Mouse (Mus musculus): Measurements from ENCODE around the gene Pelp1. TPM values are rescaled to one million over a fixed set of nuclear protein-coding genes. Genes with fewer than 3 reads are reported as not detected.

The Pelp1 gene
- polyA plus RNA-seq (2015; fragmentation: Nextera tagmentation; extraction: Ambion mirVana): 23.0 and 25.1 TPM in 2 replicates

DNA sequence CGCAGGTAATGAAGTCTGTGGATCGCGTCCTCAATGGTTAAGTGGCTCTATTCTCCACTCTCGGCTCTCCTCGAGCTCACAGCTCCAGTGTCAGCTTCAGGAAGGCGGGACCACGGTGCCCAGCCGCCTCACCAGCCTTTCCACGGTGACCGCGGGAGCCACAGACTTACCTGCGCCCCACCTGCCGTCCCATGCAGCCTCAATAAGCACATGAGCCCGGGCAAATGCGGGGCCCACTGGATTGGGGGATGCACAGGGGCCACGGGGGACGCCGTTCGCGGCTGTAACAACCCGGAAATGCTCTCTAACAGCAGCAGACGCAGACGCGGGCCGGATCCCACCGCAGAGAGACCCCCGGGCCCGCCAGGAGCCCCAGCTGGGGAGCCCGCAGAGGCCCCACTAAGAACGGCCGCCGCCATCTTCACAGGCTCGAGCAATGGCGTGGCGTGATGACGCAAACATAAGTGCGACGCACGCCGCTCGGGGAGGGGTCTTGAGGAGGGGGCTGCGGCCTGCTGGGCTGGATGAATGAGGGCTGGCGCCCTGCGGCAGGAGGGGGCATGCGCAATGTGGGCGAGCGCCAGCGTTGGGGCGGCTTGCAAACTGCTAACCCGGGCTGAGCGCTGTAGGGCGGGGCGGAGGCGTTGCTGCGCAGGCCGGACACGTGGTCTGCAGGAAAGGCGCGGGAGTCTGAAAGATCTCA lies at the start of gene Pelp1:
TSS of gene Pelp1 (minus strand) at position 438 of the 703 bp plus-strand sequence.

GRCm38 (mm10) chr11:70458688-70459600 lies 49.1 kb upstream of the Pelp1 start, which contains the start of gene Zmynd15:
TSS of gene Zmynd15 (plus strand) at chr11:70459433.

GRCm38 (mm10) chr11:70451797-70452498 lies 42.1 kb upstream of the Pelp1 start, which contains the start of gene Med11:
TSS of gene Med11 (plus strand) at chr11:70451919.

GRCm38 (mm10) chr11:70432048-70432894 lies 22.4 kb upstream of the Pelp1 start, which contains the start of gene Arrb2:
TSS of gene Arrb2 (plus strand) at chr11:70432635.

DNA sequence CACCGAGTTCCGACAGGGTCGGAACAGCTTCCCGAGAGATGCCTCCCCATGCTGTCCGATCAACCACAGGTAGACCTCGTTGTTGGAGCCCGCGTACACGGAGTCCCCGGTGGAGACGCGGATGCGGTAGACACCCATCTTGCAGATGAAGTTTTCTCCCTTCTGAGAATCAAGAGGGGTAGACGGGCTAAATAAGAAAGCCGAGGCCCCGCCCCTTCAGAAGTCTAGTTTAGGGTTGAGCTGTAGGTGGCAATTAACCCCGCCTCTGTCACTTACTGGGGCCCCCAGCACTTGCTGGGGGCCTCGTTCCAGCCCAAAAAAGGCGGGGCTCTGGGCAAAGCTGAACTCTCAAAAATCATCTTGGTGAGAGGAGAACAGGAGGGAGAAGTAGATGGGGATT lies 58.0 kb downstream of the Pelp1 start, which contains the start of gene Alox15:
TSS of gene Alox15 (minus strand) at position 164 of the 400 bp plus-strand sequence.

Small RNA genes lying within 50 kb of the gene (microRNA-seq; reads per million reads assigned to microRNA genes)
- 1.2 reads per million for gene Mir7115

Other genes starting within 250 kb of the Pelp1 start
- gene Slc16a11, start 197.3 kb downstream of the Pelp1 start, polyA plus RNA-seq (2015; fragmentation: Nextera tagmentation; extraction: Ambion mirVana): 19.5 and 20.3 TPM in 2 replicates
- gene Slc16a13, start 189.0 kb downstream of the Pelp1 start, polyA plus RNA-seq (2015; fragmentation: Nextera tagmentation; extraction: Ambion mirVana): 11.5 and 12.1 TPM in 2 replicates
- 2.9 and 3.3 TPM in 2 replicates for gene Bcl6b, start 180.2 kb downstream of the Pelp1 start, polyA plus RNA-seq (2015; fragmentation: Nextera tagmentation; extraction: Ambion mirVana)
- 149 and 172 TPM in 2 replicates for gene 0610010K14Rik, start 172.1 kb downstream of the Pelp1 start, polyA plus RNA-seq (2015; fragmentation: Nextera tagmentation; extraction: Ambion mirVana)
- 16.0 and 18.3 TPM in 2 replicates for gene Gm21988, start 170.2 kb downstream of the Pelp1 start, polyA plus RNA-seq (2015; fragmentation: Nextera tagmentation; extraction: Ambion mirVana)
- gene Rnasek, start 170.2 kb downstream of the Pelp1 start, polyA plus RNA-seq (2015; fragmentation: Nextera tagmentation; extraction: Ambion mirVana): 645 and 685 TPM in 2 replicates
- gene Alox12, start 154.7 kb downstream of the Pelp1 start, polyA plus RNA-seq (2015; fragmentation: Nextera tagmentation; extraction: Ambion mirVana): 1.4 and 2.3 TPM in 2 replicates
- 0.08 and 0.10 TPM in 2 replicates for gene Alox12e, start 87.4 kb downstream of the Pelp1 start, polyA plus RNA-seq (2015; fragmentation: Nextera tagmentation; extraction: Ambion mirVana)
- 0.13 and 0.18 TPM in 2 replicates for gene Alox15, start 58.0 kb downstream of the Pelp1 start, polyA plus RNA-seq (2015; fragmentation: Nextera tagmentation; extraction: Ambion mirVana)
- 63.1 and 70.4 TPM in 2 replicates for gene Arrb2, start 22.6 kb upstream of the Pelp1 start, polyA plus RNA-seq (2015; fragmentation: Nextera tagmentation; extraction: Ambion mirVana)
- 35.2 and 36.0 TPM in 2 replicates for gene Med11, start 41.9 kb upstream of the Pelp1 start, polyA plus RNA-seq (2015; fragmentation: Nextera tagmentation; extraction: Ambion mirVana)
- gene Zmynd15, start 49.4 kb upstream of the Pelp1 start, polyA plus RNA-seq (2015; fragmentation: Nextera tagmentation; extraction: Ambion mirVana): 0.80 and 1.5 TPM in 2 replicates
- 9.8 and 10.5 TPM in 2 replicates for gene Cxcl16, start 50.0 kb upstream of the Pelp1 start, polyA plus RNA-seq (2015; fragmentation: Nextera tagmentation; extraction: Ambion mirVana)
- 6.2 and 6.9 TPM in 2 replicates for gene Tm4sf5, start 95.2 kb upstream of the Pelp1 start, polyA plus RNA-seq (2015; fragmentation: Nextera tagmentation; extraction: Ambion mirVana)
- 0.48 TPM in 1 of 2 replicates, not detected in the other for gene Vmo1, start 104.6 kb upstream of the Pelp1 start, polyA plus RNA-seq (2015; fragmentation: Nextera tagmentation; extraction: Ambion mirVana)
- gene Gltpd2, start 109.2 kb upstream of the Pelp1 start, polyA plus RNA-seq (2015; fragmentation: Nextera tagmentation; extraction: Ambion mirVana): 0.28 and 0.34 TPM in 2 replicates
- gene Psmb6, start 115.3 kb upstream of the Pelp1 start, polyA plus RNA-seq (2015; fragmentation: Nextera tagmentation; extraction: Ambion mirVana): 779 and 839 TPM in 2 replicates
- not detected in 2 replicates for gene Gm40193, start 122.9 kb upstream of the Pelp1 start, polyA plus RNA-seq (2015; fragmentation: Nextera tagmentation; extraction: Ambion mirVana)
- gene Pld2, start 130.0 kb upstream of the Pelp1 start, polyA plus RNA-seq (2015; fragmentation: Nextera tagmentation; extraction: Ambion mirVana): 20.0 and 21.7 TPM in 2 replicates
- gene Mink1, start 152.8 kb upstream of the Pelp1 start, polyA plus RNA-seq (2015; fragmentation: Nextera tagmentation; extraction: Ambion mirVana): 15.4 and 18.3 TPM in 2 replicates
- gene 4930544D05Rik, start 205.8 kb upstream of the Pelp1 start, polyA plus RNA-seq (2015; fragmentation: Nextera tagmentation; extraction: Ambion mirVana): not detected in 2 replicates
- gene Chrne, start 209.2 kb upstream of the Pelp1 start, polyA plus RNA-seq (2015; fragmentation: Nextera tagmentation; extraction: Ambion mirVana): 0.72 and 0.92 TPM in 2 replicates
- gene Gp1ba, start 229.1 kb upstream of the Pelp1 start, polyA plus RNA-seq (2015; fragmentation: Nextera tagmentation; extraction: Ambion mirVana): 0.22 and 0.27 TPM in 2 replicates
- 86.8 and 91.5 TPM in 2 replicates for gene Rnf167, start 237.2 kb upstream of the Pelp1 start, polyA plus RNA-seq (2015; fragmentation: Nextera tagmentation; extraction: Ambion mirVana)
- gene Slc25a11, start 237.4 kb upstream of the Pelp1 start, polyA plus RNA-seq (2015; fragmentation: Nextera tagmentation; extraction: Ambion mirVana): 162 TPM in 2 replicates
- 622 and 671 TPM in 2 replicates for gene Pfn1, start 244.6 kb upstream of the Pelp1 start, polyA plus RNA-seq (2015; fragmentation: Nextera tagmentation; extraction: Ambion mirVana)
- gene Eno3, start 247.2 kb upstream of the Pelp1 start, polyA plus RNA-seq (2015; fragmentation: Nextera tagmentation; extraction: Ambion mirVana): 9.6 and 10.6 TPM in 2 replicates